Mouse (Mus musculus) spleen, postnatal 4 days (tissue): Measurements from ENCODE around the gene Dgkb.

Source experiments
- DNase-seq, 2 experiments: peaks; one replicate each; pipeline ENCODE4 v3.0.0; 2022; ENCODE audit warnings: low spot score in 2 of 2

Gene Dgkb

GRCm38 (mm10) chr12:38594055-38594454, 776.5 kb downstream of the Dgkb start:
- no peak for DNase-seq

GRCm38 (mm10) chr12:38596416-38597062, 779.0 kb downstream of the Dgkb start:
- DNase-seq = no peak

- DNase-seq = no peak
Measured at GRCm38 (mm10) chr12:38598096-38598495, 780.6 kb downstream of the Dgkb start.

- DNase-seq = no peak
Measured at GRCm38 (mm10) chr12:38600165-38600845, 782.8 kb downstream of the Dgkb start.

GRCm38 (mm10) chr12:38608104-38608503, 790.6 kb downstream of the Dgkb start:
- no peak for DNase-seq

GRCm38 (mm10) chr12:38668265-38668664, 850.7 kb downstream of the Dgkb start:
- no peak for DNase-seq
